Mouse (Mus musculus) lung, embryonic 15.5 days (tissue): ENCODE measurements around the gene Rfng. TPM values are rescaled to one million over a fixed set of nuclear protein-coding genes. Genes with fewer than 3 reads are reported as not detected.
"Not testable (repeated sequence)": the region's sequence is repeated elsewhere in the genome, so short reads cannot be mapped to it uniquely, and the experiment has no call there.

ENCODE experiments used
- ATAC-seq: fragments of 200-750 bp; cut with Nextera tagmentation; 2 replicates; pipeline ENCODE4 v1.8.0; 2017; ENCODE audit warnings: moderate number of reproducible peaks, borderline replicate concordance; ENCODE audit not compliant: low FRiP score, low TSS enrichment; ENCODE audit errors: extremely low read depth
- H3K27ac ChIP-seq: fragments of 300-500 bp; sonication (generic); 2 replicates; pipeline ENCODE4 v1.5.1; 2015; ENCODE audit warnings: moderate library complexity, mild to moderate bottlenecking, inconsistent platforms
- H3K27me3 ChIP-seq: fragments of 300-500 bp; sonication (generic); 2 replicates; pipeline ENCODE4 v1.6.1; 2015; ENCODE audit warnings: inconsistent platforms
- H3K36me3 ChIP-seq: fragments of 300-500 bp; sonication (generic); 2 replicates; pipeline ENCODE4 v1.6.1; 2015; ENCODE audit warnings: inconsistent platforms
- H3K4me1 ChIP-seq: fragments of 300-500 bp; sonication (generic); 2 replicates; pipeline ENCODE4 v1.6.1; 2015; ENCODE audit warnings: inconsistent platforms
- H3K4me2 ChIP-seq: fragments of 300-500 bp; sonication (generic); 2 replicates; pipeline ENCODE4 v1.6.1; 2015; ENCODE audit warnings: inconsistent platforms, mild to moderate bottlenecking, moderate library complexity
- H3K4me3 ChIP-seq: fragments of 300-500 bp; sonication (generic); 2 replicates; pipeline ENCODE4 v1.5.1; 2015; ENCODE audit warnings: mild to moderate bottlenecking, inconsistent platforms
- H3K9ac ChIP-seq: fragments of 300-500 bp; sonication (generic); 2 replicates; pipeline ENCODE4 v1.6.1; 2015; ENCODE audit warnings: inconsistent platforms
- H3K9me3 ChIP-seq: fragments of 300-500 bp; sonication (generic); 2 replicates; pipeline ENCODE4 v1.6.1; 2016; ENCODE audit warnings: inconsistent platforms
- WGBS: fragments of 180-500 bp; shearing (Covaris S2); methylation state at CpG from one replicate; pipeline ENCODE4 v1.1.7; 2015; 5-methylcytosine and 5-hydroxymethylcytosine counted together
- polyA plus RNA-seq: library from polyadenylated mRNA; unstranded; fragments of >200 nt; fragmentation: Nextera tagmentation; extraction: Ambion mirVana; gene quantifications from 2 replicates; pipeline ENCODE4 v1.2.1, GENCODE M21; 2015

Gene Rfng
- 35.4 and 38.3 TPM in 2 replicates for polyA plus RNA-seq

DNA sequence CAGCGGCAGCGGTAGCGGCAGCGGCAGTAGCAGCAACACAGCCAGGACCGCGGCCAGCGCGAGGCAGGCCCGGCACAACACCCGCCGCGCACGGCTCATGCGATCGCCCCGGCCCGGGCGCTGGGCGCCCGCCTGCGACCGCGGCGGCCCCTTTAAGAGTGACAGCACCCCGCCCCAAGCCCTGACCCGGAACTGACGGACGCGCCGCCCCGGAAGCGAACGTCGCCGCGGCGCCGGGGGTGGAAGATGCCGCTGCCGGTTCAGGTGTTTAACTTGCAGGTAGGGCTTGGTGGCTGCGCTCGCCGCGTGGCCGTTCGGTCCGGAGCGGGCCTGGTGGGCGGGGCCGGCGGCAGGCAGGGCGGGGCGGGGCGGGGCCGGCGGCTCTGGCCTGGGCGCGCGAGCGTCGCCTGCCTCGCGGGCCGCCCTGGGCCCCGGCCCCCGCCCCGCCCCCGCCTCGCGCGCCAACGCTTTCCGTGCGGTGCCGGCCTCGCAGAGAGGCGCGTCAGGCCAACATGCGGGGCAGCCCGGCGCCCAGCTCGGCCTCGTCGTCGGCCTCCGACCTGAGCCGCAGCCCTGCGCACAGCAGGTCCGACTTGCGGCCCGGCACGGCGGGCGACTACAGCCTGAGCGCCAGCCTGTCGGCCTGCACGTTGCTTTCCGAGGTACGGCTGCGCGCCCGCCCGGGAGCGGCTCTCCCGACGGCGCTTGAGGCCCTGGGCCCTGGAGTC is at the start of gene Rfng, which contains the start of gene Gps1:
Gene Rfng, minus strand, starts transcription at position 144 of the 728 bp plus-strand sequence.
Gene Gps1, plus strand, starts transcription at position 209 of the 728 bp plus-strand sequence.
- peak within 1 kb of the TSS; percentile 98 for H3K4me3 ChIP-seq
- under 1% methylated on average over 70 of the region's 107 CpGs for WGBS
- H3K9me3 ChIP-seq, result no peaks in the 10 kb centered on the region
- H3K36me3 ChIP-seq, result peaks cover 38% of the 10 kb centered on the region
- peaks cover 18% of the 10 kb centered on the region for H3K4me1 ChIP-seq
- H3K4me2 ChIP-seq, result peak within 1 kb of the TSS; percentile 91
- peak; percentile 76 for ATAC-seq
- no peaks in the 10 kb centered on the region for H3K27me3 ChIP-seq
- peak within 1 kb of the TSS; percentile 85 for H3K27ac ChIP-seq
- peak within 1 kb of the TSS; percentile 94 for H3K9ac ChIP-seq

DNA sequence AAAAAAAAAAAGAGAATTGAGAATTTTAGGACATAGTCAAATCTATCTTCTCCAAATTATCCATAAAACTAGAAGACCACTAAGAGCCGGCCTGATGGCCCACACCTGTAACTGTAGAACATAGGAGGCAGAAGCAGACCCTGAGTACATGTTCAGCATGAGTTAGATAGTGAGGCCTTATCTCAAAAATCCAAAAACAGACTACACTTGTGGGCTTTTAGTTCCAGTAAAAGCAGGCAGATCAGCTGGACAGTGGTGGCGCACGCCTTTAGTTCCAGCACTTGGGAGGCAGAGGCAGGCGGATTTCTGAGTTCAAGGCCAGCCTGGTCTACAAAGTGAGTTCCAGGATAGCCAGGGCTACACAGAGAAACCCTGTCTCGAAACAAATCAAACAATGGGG is 49.0 kb upstream of the Rfng start:
- not testable (repeated sequence) for H3K27me3 ChIP-seq, H3K9ac ChIP-seq, H3K4me3 ChIP-seq, H3K9me3 ChIP-seq, ATAC-seq, H3K36me3 ChIP-seq, H3K4me2 ChIP-seq
- peak overlapping the region; percentile 77 for H3K27ac ChIP-seq
- 87% methylated on average over 5 of the region's 5 CpGs for WGBS
- H3K4me1 ChIP-seq, result peaks cover 15% of the 10 kb centered on the region

DNA sequence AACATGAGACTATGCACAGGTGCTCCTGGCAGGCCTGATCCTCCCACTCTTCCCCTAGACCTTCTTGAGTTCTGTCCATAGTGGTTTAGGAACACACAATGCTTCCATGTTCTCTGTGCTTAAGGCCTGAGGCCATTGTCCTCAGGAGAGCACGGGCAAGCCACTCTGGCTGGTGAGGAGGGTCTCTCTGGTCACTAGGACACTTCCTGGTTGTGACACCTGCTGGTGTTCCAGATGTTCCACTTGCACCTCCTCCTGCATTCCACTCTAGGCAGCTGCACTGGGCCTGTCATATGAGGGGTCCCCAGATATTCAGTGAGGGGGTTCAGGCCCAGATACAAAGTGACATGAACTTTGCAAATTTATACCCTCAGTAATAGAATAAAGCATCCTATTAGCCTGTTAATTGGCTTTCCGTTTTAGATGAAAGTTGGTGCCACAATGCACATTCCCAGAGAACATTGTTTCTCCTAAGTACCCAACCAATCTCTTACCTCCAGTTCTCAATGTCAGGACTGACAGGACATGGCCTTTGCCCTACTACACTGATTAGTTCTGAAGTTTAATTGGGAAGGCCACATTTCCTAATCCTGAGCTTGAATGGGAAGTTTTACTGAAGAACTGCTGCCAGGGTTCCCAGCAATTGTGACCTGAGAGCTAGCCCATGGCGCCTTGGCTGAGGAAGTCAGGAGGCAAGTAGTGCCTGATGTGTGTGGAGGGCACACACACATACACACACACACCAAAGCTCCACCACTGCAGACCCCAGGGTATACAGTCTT is 47.8 kb upstream of the Rfng start:
- H3K4me2 ChIP-seq, result no peak overlapping the region
- no peaks in the 10 kb centered on the region for H3K9me3 ChIP-seq
- H3K4me3 ChIP-seq, result no peak overlapping the region
- H3K36me3 ChIP-seq, result no peaks in the 10 kb centered on the region
- 83% methylated on average over 3 of the region's 3 CpGs for WGBS
- no peak overlapping the region for H3K27ac ChIP-seq
- no peak overlapping the region for H3K9ac ChIP-seq
- H3K4me1 ChIP-seq, result peaks cover 14% of the 10 kb centered on the region
- no peak for ATAC-seq
- no peaks in the 10 kb centered on the region for H3K27me3 ChIP-seq

DNA sequence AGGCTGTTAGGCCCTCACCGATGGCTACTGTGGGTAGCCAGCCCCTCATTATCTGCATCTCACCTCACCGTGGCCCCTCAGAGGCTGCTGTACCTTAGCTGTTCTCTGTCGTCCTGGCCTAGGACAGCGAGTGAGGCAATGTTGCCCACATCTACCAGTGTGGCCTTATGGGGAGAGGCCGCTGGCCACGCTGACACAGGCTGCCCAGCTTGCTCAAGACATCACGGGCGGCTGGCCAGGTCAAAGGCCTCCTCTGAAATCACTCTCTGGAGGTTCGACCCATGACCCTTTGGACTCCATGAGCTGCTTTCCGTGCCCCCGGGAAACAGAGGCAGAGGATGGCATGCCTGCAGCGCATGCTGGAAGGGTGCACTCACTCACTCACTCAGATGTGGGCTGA is 46.7 kb upstream of the Rfng start:
- no peak overlapping the region for H3K4me2 ChIP-seq
- no peak overlapping the region for H3K27ac ChIP-seq

DNA sequence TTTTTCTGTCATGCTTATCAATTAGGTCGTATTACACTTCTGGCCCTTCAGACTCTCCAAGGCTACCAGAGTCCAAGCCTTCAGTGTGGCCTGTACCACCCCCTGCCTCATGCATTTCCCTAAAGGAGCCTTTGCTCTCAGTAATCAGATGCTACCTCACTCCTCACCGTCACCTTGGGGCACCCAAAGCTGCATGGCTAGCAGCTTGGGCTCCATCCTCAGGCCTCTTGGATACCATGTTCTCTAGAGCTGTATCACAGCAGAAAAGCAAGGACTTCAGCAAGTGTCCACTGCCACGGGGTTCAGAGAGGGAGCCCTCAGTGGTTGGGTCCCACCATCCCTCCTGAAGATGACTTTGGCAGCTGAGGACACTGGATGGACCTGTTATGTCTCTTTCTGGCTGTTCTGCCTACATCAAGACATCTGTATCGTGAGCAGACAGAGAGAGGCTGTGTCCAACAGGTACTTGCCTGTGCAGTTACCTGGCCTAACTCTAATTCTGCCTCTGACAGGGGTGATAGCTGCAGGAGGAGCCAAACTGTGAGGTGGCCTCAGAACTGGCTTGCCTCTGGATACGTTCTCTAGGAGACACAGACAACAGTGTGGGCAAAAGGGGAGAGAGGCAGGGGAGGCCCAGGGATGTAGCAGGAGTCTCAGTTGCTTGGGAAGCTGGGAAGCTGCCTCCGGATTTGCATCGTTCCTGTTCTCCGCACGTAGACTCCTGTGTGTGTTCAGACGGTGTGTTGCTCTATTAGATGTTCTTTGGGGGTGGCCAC is 45.9 kb upstream of the Rfng start:
- Histone ChIP-seq H3K27me3 (no peaks in the 10 kb centered on the region), H3K9me3 (no peaks in the 10 kb centered on the region), H3K4me2 (no peak overlapping the region), H3K9ac (no peak overlapping the region), H3K36me3 (no peaks in the 10 kb centered on the region), H3K4me1 (peaks cover 23% of the 10 kb centered on the region), H3K27ac (no peak overlapping the region), H3K4me3 (no peak overlapping the region)
- WGBS, result 79% methylated on average over 10 of the region's 10 CpGs
- ATAC-seq, result no peak

More for the DNA sequence above, 46.7 kb upstream of the Rfng start:
- ATAC-seq, result no peak
- Histone ChIP-seq H3K27me3 (no peaks in the 10 kb centered on the region), H3K9ac (no peak overlapping the region), H3K36me3 (no peaks in the 10 kb centered on the region), H3K4me1 (peaks cover 16% of the 10 kb centered on the region), H3K4me3 (no peak overlapping the region), H3K9me3 (no peaks in the 10 kb centered on the region)
- WGBS, result 77% methylated on average over 12 of the region's 12 CpGs

DNA sequence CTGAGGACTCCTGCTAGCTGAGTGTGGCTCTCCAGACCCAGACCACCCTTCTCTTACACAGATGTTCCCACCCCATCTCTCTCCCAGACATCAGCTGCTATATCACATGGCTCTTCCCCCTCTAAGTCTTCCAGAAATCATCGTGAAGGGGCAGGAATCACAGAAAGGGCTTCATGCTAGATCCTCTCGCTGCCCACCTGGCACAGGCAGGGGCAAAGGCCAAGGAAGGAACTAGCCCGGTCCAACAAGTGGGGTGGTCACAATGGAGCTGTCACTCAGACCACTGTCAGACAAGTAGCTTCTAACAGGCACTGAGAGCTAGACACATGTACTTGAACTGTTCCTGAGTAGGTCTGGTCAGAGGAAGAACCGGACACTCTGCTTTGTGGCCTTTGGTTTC is 44.4 kb upstream of the Rfng start:
- Histone ChIP-seq H3K27ac (no peak overlapping the region), H3K27me3 (no peaks in the 10 kb centered on the region), H3K4me2 (no peak overlapping the region), H3K4me3 (no peak overlapping the region), H3K36me3 (no peaks in the 10 kb centered on the region), H3K9me3 (no peaks in the 10 kb centered on the region), H3K4me1 (peaks cover 13% of the 10 kb centered on the region), H3K9ac (no peak overlapping the region)
- 63% methylated on average over 4 of the region's 4 CpGs for WGBS
- no peak for ATAC-seq

DNA sequence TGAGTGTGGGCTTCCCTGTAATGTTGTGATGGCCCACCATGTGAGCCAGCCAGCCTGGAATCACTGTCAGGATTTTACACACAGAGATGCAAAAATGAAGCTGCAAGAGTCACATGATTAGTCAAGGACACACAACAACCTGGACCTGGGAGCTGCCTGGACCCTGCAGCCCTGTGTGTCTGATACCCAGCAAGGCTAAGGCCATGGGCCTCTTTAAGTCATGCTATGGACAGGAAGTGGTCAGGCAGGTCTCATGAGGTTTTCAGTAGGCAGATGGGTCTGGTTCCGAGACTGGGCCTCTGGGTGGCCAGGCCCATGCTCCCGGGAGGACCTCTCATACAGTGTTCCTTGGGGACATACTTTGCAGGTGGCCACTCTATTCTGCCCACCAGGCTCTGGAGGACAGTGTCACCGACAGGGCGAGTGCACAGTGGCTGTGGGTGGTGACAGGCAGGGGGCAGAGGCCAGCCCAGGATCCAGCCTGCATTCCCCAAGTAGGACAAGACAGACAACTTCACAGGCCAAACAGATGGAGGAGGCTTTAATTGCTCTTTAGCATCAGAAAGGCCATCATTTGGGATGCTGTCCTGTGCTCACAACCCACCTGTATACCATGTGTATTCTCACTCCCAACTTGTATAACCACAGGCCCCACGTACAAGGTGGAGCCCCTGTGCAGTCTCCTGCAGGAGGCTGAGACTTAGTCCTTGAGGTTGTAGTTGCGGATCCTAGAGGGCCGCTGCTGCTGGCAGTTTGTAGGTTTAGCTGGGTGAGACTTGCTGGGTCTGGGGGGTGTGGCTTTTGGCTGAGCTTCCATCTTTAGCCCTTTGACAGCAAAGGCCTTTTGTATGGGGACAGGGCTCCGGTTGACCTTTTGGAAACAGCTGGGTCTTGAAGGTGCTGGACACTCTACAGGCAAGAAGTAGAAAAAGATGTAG is 42.3 kb upstream of the Rfng start:
- H3K9ac ChIP-seq, result no peak overlapping the region
- ATAC-seq, result no peak
- WGBS, result 80% methylated on average over 8 of the region's 8 CpGs
- H3K27ac ChIP-seq, result no peak overlapping the region
- H3K36me3 ChIP-seq, result peaks cover 6% of the 10 kb centered on the region; the same call in 1 of the 2 replicates
- H3K27me3 ChIP-seq, result no peaks in the 10 kb centered on the region
- H3K4me2 ChIP-seq, result no peak overlapping the region
- H3K4me3 ChIP-seq, result no peak overlapping the region
- H3K9me3 ChIP-seq, result no peaks in the 10 kb centered on the region
- H3K4me1 ChIP-seq, result peaks cover 29% of the 10 kb centered on the region

DNA sequence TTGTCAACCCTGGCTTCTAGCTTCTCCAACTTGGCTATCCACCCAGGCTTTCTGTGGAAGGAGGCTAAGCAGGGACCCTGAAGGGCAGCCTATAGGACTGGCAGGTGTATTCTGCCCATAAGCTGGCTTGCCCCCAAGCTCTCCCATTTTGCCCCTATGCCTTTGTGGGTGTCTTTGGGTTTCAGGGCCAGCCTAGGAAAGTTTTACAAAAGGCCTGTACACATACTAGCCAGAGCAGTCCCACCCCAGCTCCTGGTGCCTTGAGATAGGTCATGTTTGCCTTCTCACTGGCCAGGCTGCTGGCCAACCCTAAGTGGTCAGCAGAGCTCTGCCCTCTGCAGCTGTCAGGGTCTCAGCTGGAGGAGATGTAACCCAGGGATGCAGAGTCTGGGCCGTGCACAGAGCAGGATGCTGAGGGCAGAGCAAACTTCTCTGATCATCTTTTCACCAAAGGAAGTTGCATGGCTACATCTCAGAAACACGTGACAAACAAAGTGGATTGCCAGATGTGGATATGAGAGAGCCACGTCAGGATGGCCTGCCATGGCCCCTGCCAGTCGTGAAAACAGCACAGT is 41.4 kb upstream of the Rfng start:
- ATAC-seq, result no peak
- peak overlapping the region; percentile 65 for H3K9ac ChIP-seq
- H3K27ac ChIP-seq, result peak overlapping the region; percentile 97
- WGBS, result 25% methylated on average over 4 of the region's 4 CpGs
- H3K4me2 ChIP-seq, result peak overlapping the region; percentile 80
- H3K4me1 ChIP-seq, result peaks cover 34% of the 10 kb centered on the region
- H3K4me3 ChIP-seq, result peak overlapping the region; percentile 93
- H3K9me3 ChIP-seq, result no peaks in the 10 kb centered on the region
- H3K27me3 ChIP-seq, result no peaks in the 10 kb centered on the region
- peaks cover 16% of the 10 kb centered on the region for H3K36me3 ChIP-seq

DNA sequence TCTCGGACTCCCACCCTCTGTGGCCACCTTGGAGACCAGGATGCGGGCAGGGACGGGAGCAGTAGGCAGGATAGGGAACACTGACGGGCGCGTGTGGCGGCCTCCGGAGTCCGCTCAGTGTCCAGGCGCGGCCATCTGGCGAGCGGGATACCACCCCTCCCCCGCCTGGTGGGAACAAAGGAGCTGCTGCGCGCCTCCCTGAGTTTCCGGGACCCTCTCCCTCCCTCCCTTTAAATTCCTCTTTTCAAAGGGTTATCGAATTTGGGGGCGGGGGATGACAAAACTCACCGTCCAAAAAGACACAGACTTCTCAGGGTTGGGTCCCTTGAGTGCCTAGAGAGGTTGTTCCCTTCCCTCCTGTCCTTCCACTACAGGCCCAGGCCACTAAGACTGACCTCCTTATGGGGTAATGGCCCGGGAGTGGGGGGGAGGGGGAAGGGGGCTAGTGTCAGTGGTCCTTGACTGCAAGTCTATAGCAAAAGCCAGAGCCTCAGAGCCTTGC is 40.8 kb upstream of the Rfng start:
- no peaks in the 10 kb centered on the region for H3K9me3 ChIP-seq
- no peaks in the 10 kb centered on the region for H3K27me3 ChIP-seq
- peak overlapping the region; percentile 65 for H3K9ac ChIP-seq
- H3K4me3 ChIP-seq, result peak overlapping the region; percentile 93
- H3K27ac ChIP-seq, result peak overlapping the region; percentile 97
- WGBS, result under 1% methylated on average over 21 of the region's 21 CpGs
- H3K36me3 ChIP-seq, result peaks cover 21% of the 10 kb centered on the region
- ATAC-seq, result peak; percentile 3; the same call in 1 of the 2 replicates
- H3K4me2 ChIP-seq, result peak overlapping the region; percentile 80
- H3K4me1 ChIP-seq, result peaks cover 34% of the 10 kb centered on the region

DNA sequence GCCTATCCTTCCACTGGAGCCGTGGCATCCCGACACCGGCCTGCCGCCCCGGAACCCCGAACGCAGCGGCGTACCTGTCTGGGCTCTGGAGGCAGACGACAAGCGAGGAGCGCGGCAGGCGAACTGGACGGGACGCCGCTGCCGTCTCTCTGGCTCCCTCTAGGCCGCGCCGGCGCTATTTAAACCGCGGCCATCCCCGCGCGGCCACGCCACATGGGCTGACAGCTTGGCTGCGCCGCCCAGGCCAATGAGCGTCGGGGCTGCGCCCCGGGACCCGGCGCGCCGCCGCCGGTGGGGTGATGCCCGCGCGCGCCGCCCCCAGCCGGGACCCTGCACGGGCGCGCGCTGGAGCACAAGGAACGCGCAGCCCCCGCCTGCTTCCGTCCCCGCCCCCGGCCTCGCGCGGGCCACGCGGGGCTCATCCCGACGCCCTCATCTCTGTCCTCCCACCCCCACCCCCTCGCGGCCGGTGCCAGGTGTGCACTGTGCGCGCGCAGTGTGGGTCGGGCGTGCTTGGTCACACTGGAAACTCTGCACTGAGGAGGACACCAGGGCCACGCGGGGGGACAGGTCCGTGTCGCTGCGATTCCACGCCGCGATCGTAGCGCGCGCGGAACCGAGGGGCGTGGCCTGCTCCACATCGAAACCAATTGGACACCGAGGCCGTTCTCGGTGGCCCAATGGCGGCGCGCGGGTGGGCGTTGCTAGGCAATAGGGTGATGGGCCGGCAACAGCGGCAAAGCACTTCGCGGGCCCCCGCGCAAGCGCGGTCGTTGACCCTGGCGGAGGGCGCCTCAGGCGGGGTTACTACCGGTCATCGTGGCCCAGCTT is 40.2 kb upstream of the Rfng start, which contains the start of gene Fasn:
Gene Fasn, minus strand, starts transcription at position 592 of the 831 bp plus-strand sequence.
- WGBS, result under 1% methylated on average over 91 of the region's 109 CpGs

More for the DNA sequence above, 40.2 kb upstream of the Rfng start, which contains the start of gene Fasn:
- H3K9ac ChIP-seq, result peak within 1 kb of the TSS; percentile 93
- H3K4me3 ChIP-seq, result peak within 1 kb of the TSS; percentile 93
- peaks cover 34% of the 10 kb centered on the region for H3K4me1 ChIP-seq
- H3K27ac ChIP-seq, result peak within 1 kb of the TSS; percentile 97
- H3K4me2 ChIP-seq, result peak within 1 kb of the TSS; percentile 80
- no peaks in the 10 kb centered on the region for H3K9me3 ChIP-seq
- peaks cover 28% of the 10 kb centered on the region for H3K36me3 ChIP-seq
- ATAC-seq, result peak; percentile 91
- no peaks in the 10 kb centered on the region for H3K27me3 ChIP-seq
